Mouse (Mus musculus) splenic B cell, adult 2 months (primary cell): Measurements from ENCODE around the gene Gja5.

Source experiments
- DNase-seq: peaks from one replicate; pipeline ENCODE4 v3.0.0-alpha.2; 2011; ENCODE audit warnings: low read depth, low spot score
- H3K27me3 ChIP-seq: 2 replicates; pipeline ENCODE4 v1.6.1; 2012; ENCODE audit warnings: mild to moderate bottlenecking, low read length, moderate library complexity, mixed read lengths; ENCODE audit not compliant: control insufficient read depth, poor library complexity, insufficient read depth, severe bottlenecking
- H3K36me3 ChIP-seq: 2 replicates; pipeline ENCODE4 v1.6.1; 2012; ENCODE audit warnings: mild to moderate bottlenecking, low read length, moderate library complexity, mixed read lengths; ENCODE audit not compliant: control insufficient read depth, poor library complexity, insufficient read depth, severe bottlenecking

Gja5 gene

GRCm38 (mm10) chr3:96904393-96904792 is at the start of gene Gja5:
TSS of gene Gja5 (plus strand) at chr3:96904693.
- Histone ChIP-seq H3K27me3 (no peaks in the 10 kb centered on the region), H3K36me3 (no peaks in the 10 kb centered on the region)
- DNase-seq, result no peak

GRCm38 (mm10) chr3:96855833-96856232 is 48.7 kb upstream of the Gja5 start:
- no peaks in the 10 kb centered on the region for H3K27me3 ChIP-seq
- DNase-seq, result no peak
- no peaks in the 10 kb centered on the region for H3K36me3 ChIP-seq

GRCm38 (mm10) chr3:96860498-96860897 is 44.0 kb upstream of the Gja5 start:
- DNase-seq, result no peak
- no peaks in the 10 kb centered on the region for H3K27me3 ChIP-seq
- no peaks in the 10 kb centered on the region for H3K36me3 ChIP-seq

GRCm38 (mm10) chr3:96867863-96868262 is 36.6 kb upstream of the Gja5 start:
- H3K36me3 ChIP-seq, result no peaks in the 10 kb centered on the region; the same call in none of the 2 replicates
- H3K27me3 ChIP-seq, result no peaks in the 10 kb centered on the region
- no peak for DNase-seq

DNA sequence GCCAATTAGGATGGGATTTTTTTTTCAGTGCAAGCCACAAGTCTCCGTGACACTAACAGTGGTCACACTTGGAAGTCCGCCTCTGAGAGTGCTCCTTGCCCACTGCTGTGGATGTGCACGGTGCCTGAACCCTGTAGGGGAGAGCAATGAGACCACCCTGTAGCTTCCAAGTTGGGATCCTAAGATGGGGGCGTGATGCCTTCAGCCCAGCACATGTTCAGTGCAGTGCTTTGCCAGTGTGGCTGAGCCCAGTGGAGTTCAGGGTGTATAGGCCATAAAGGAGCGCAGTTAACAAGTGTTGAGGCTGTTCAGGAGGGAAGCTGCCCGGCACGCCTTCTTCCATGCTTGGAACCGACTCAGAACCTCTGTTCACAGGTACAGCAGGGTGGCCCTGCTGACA is 35.9 kb upstream of the Gja5 start:
- Histone ChIP-seq H3K36me3 (no peaks in the 10 kb centered on the region; the same call in none of the 2 replicates), H3K27me3 (no peaks in the 10 kb centered on the region)
- DNase-seq, result no peak

DNA sequence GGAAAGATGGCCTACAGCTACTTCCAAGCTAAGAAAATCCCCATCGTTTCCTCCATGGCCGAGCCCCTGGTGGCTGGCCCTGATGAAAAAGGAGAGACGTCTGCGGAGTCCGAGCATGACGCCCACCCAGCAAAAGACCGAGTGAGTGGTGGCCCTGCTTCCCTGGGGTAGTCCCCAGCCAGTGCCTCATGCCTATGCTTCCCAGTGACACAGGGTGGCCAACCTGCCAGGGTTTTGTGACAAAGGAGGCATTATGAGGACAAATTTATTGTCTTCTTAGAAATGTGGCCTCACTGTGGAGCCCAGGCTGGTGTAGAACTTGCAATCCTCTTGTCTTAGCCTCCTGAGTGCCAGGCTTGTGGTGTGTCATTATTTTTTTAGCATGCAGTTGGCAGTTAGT is 35.4 kb upstream of the Gja5 start:
- DNase-seq, result no peak
- Histone ChIP-seq H3K27me3 (no peaks in the 10 kb centered on the region), H3K36me3 (no peaks in the 10 kb centered on the region; the same call in none of the 2 replicates)

DNA sequence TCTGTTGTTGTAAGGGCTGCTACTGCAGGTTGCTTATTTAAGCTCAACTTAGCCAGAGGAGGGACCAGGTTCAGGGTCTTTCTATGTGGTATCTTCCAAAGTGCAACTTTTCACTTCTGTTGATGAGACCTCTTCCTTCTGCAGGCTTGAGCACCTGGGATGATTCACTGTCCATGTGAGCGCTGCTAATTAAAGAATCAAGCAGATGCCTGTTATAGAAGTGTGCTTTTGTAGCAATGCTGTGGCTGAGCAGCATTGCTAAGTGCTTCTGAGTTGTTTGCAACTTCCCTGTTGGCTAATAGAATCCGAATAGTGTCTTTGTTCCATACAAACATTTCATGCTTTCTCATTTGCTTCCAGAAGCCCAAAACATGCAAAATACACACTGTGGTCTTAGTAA is 34.2 kb upstream of the Gja5 start:
- H3K27me3 ChIP-seq, result no peaks in the 10 kb centered on the region
- DNase-seq, result no peak

GRCm38 (mm10) chr3:96871070-96871469 is 33.4 kb upstream of the Gja5 start:
- H3K27me3 ChIP-seq, result no peaks in the 10 kb centered on the region
- peaks cover 3% of the 10 kb centered on the region for H3K36me3 ChIP-seq

More for the DNA sequence above, 34.2 kb upstream of the Gja5 start:
- H3K36me3 ChIP-seq, result peaks cover 2% of the 10 kb centered on the region

DNA sequence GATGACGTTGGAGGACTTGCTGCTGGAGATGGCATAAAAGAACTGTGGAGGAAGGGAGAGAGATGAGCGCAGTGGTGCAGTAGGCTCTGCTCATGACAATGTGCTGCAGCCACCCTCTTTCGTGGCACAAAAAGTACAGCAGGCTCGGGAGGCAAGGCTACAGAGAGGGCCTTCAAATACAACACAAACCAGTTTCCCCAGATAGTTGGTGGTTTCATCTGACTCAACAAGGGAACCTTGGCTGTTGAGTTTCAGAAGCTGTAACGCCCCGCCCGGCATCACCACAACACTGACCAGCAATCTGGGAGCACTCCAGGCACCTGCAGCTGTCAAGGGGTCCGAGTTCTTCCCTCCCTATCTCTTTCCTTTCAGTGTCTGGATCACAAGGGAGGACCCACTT is 32.0 kb upstream of the Gja5 start:
- DNase-seq, result no peak
- Histone ChIP-seq H3K27me3 (no peaks in the 10 kb centered on the region), H3K36me3 (peaks cover 3% of the 10 kb centered on the region)

More at GRCm38 (mm10) chr3:96871070-96871469, 33.4 kb upstream of the Gja5 start:
- DNase-seq, result no peak

GRCm38 (mm10) chr3:96874808-96875571 is 29.5 kb upstream of the Gja5 start:
- H3K27me3 ChIP-seq, result no peaks in the 10 kb centered on the region
- peaks cover 3% of the 10 kb centered on the region for H3K36me3 ChIP-seq
- DNase-seq, result no peak

DNA sequence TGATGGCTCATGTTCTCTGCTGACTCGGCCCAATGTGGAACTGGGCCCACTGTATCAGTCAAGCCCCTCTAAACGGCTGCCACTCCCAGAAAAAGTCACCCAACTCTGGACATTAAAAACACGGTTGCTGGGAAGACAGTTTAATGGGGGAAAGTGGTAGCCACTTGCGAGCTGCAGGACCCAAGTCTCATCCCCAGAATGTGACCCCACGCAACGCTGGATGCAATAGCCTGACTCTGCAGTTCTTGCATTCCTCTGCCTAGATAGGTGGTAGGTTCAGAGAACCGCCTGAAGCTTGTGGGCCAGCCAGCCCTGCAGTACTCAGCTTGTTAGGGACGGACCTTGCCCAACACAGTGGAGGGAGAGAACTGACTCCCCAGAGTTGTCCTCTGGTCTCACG is 25.0 kb upstream of the Gja5 start:
- no peak for DNase-seq
- H3K36me3 ChIP-seq, result peaks cover 6% of the 10 kb centered on the region
- H3K27me3 ChIP-seq, result no peaks in the 10 kb centered on the region

DNA sequence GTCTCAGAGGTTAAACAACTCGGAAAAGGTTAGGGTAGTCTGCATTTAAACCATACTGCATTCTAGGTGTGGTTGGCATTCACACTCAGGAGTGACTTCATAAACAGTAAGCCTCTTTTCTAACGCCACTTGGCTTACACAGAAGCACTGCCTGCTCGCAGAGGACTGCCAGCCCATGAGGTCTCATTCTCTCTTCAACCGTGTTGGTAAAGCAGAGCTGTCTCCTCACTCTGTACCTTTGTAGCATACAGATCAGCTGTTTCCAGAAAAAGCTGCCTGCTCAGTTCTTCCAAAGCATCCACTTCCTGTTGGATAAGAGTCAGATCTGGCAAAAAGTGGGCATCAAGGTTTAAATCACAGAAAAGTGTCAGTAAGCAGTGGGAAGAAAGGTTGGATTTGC is 24.1 kb upstream of the Gja5 start:
- no peak for DNase-seq
- H3K27me3 ChIP-seq, result no peaks in the 10 kb centered on the region
- peaks cover 6% of the 10 kb centered on the region; the same call in 1 of the 2 replicates for H3K36me3 ChIP-seq

DNA sequence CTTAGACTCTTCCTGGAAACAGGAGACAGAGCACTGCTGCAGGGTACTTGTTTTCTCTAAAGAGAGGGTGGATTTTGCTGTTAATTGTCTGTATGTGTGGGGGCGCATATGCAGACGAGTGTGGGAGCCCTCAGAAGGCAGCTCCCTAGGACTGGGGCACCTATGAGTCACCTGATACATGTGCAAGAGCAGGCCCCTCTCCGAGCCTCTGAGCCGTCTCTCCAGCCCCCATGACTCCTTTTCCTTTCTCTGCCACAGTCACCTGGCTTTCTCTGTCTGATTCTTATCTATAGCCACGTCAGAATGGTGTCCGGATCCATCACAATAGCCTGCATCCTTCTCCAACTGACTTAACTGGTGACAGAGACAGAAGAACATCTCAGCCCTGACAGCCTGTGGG is 22.9 kb upstream of the Gja5 start:
- DNase-seq, result no peak

DNA sequence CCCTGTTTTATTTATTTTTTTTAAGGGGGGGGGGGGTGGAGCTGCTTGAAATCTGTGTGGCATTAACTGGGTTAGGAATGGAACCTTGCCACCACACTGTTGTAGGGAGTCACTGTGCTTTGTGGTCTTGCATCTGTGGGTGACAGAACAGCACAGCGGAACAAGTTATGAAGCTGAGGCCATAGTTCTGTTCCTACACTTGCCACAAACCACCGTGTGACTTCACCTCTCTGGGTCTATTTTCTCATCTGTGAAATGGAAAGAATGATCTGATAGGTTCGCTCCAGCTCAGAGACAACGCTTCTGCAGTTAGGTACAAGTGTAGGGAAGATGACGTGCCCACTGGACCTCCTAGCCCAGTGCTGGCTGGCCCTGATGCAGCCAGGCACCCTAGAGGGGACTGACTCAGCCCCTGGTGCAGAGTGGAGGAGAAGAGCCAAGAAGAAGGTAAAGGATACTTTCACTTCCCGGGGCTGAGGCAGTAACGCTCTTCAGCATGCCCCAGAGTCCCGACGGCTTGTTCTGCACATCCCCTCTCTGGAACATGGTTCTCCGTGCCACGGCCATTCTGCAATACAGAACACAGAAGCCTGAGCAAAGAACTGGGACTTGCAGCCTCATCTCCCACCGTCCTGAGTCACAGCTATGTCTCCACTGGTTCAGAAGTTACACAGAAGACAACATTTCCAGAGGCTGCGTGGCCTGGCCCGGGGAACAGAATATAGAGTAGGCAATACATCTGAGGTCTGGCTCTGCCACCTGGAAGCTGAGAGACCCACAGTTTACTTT is 22.2 kb upstream of the Gja5 start:
- Histone ChIP-seq H3K27me3 (no peaks in the 10 kb centered on the region), H3K36me3 (peaks cover 6% of the 10 kb centered on the region; the same call in 1 of the 2 replicates)
- DNase-seq, result no peak

More for the DNA sequence above, 22.9 kb upstream of the Gja5 start:
- no peaks in the 10 kb centered on the region for H3K27me3 ChIP-seq
- H3K36me3 ChIP-seq, result peaks cover 6% of the 10 kb centered on the region; the same call in 1 of the 2 replicates

- DNase-seq, result no peak
- Histone ChIP-seq H3K36me3 (peaks cover 8% of the 10 kb centered on the region), H3K27me3 (no peaks in the 10 kb centered on the region)
Observed at GRCm38 (mm10) chr3:96883690-96884089, 20.8 kb upstream of the Gja5 start.
